Mouse (Mus musculus) neural tube, embryonic 11.5 days (tissue): Measurements from ENCODE around the gene Rab11fip5. TPM values are rescaled to one million over a fixed set of nuclear protein-coding genes. Genes with fewer than 3 reads are reported as not detected.

ENCODE experiments used
- ATAC-seq: fragments of 200-750 bp; cut with Nextera tagmentation; 2 replicates; pipeline ENCODE4 v1.8.0; 2017; ENCODE audit warnings: moderate number of reproducible peaks, mild to moderate bottlenecking, moderate TSS enrichment, moderate library complexity; ENCODE audit not compliant: insufficient read depth, low FRiP score, low TSS enrichment
- DNase-seq: peaks from one replicate; pipeline ENCODE4 v3.0.0-alpha.2; 2015; ENCODE audit warnings: low spot score
- H3K27ac ChIP-seq: fragments of 300-500 bp; sonication (generic); 2 replicates; pipeline ENCODE4 v1.5.1; 2014; ENCODE audit warnings: low read depth, mild to moderate bottlenecking, low read length
- H3K27me3 ChIP-seq: fragments of 300-500 bp; sonication (generic); 2 replicates; pipeline ENCODE4 v1.6.1; 2014; ENCODE audit warnings: mild to moderate bottlenecking, low read length, mixed read lengths; ENCODE audit not compliant: control insufficient read depth, insufficient read depth
- H3K36me3 ChIP-seq: fragments of 300-500 bp; sonication (generic); 2 replicates; pipeline ENCODE4 v1.6.1; 2014; ENCODE audit warnings: mild to moderate bottlenecking, low read length, moderate library complexity, mixed read lengths; ENCODE audit not compliant: control insufficient read depth, insufficient read depth
- H3K4me1 ChIP-seq: fragments of 300-500 bp; sonication (generic); 2 replicates; pipeline ENCODE4 v1.6.1; 2014; ENCODE audit warnings: low read length, mixed read lengths; ENCODE audit not compliant: control insufficient read depth, insufficient read depth
- H3K4me2 ChIP-seq: fragments of 300-500 bp; sonication (generic); 2 replicates; pipeline ENCODE4 v1.6.1; 2014; ENCODE audit warnings: low read depth, mild to moderate bottlenecking, moderate library complexity
- H3K4me3 ChIP-seq: fragments of 300-500 bp; sonication (generic); 2 replicates; pipeline ENCODE4 v1.5.1; 2014; ENCODE audit warnings: low read depth, low read length
- H3K9ac ChIP-seq: fragments of 300-500 bp; sonication (generic); 2 replicates; pipeline ENCODE4 v1.6.1; 2014; ENCODE audit warnings: mild to moderate bottlenecking, low read length
- H3K9me3 ChIP-seq: fragments of 300-500 bp; sonication (generic); 2 replicates; pipeline ENCODE4 v1.6.1; 2016; ENCODE audit warnings: low read length; ENCODE audit not compliant: control insufficient read depth
- WGBS: fragments of 180-500 bp; shearing (Covaris S2); extraction: QIAGEN DNeasy Blood & Tissue Kit; methylation state at CpG from one replicate; pipeline ENCODE4 v1.1.7; 2014; 5-methylcytosine and 5-hydroxymethylcytosine counted together
- polyA plus RNA-seq: library from polyadenylated mRNA; unstranded; fragments of >200 nt; fragmentation: Nextera tagmentation; extraction: Ambion mirVana; gene quantifications from 2 replicates; pipeline ENCODE4 v1.2.1, GENCODE M21; 2014

Rab11fip5 gene
- polyA plus RNA-seq, 1 experiment from 2014 or later = 4.4 TPM

DNA sequence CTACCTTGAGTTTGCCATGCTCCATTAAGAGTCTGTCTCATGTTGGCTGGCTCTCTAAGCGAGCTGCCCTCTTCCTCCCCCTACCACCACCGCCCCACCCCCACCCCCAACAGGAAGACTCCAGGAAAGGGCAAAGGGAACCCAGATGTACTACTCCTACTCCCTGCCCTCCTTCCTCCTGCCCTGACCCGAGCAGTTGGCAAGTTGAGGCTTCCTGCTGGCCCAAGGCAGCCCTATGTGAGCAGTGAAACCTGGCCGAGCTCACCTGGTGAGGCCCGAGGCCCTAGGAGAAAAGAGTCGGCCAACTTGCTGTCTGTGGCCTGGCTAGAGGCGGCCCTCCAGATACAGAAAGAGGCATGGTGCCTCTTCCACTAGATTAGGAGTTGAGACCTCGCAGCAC, 4.2 kb upstream of the Rab11fip5 start:
- Histone ChIP-seq H3K4me1 (no peaks in the 10 kb centered on the region), H3K27ac (no peak overlapping the region), H3K4me2 (no peak overlapping the region), H3K36me3 (no peaks in the 10 kb centered on the region), H3K27me3 (no peaks in the 10 kb centered on the region), H3K9ac (no peak overlapping the region), H3K9me3 (no peaks in the 10 kb centered on the region), H3K4me3 (no peak overlapping the region)
- 57% methylated on average over 8 of the region's 8 CpGs for WGBS
- ATAC-seq (no peak), DNase-seq (no peak)

DNA sequence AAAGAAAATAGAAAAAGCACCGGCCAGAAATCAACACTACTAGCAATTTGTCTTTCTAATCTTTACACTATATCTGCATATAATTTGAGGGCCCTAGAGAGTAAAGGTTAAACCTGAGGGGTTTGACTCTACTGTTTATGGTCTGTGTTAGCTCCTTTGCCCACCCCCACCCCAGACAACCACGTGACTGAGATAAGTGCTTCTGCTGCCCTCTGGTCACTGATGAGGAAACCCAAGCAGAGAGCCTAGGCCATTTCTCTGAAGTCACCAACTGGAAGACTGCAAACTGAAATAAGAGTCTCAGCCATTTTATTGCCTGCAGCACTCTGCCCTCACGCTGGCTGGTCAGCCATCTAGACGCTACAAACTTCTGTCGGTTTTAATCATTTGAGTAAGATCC, 3.4 kb upstream of the Rab11fip5 start:
- no peak overlapping the region for H3K9ac ChIP-seq
- H3K4me2 ChIP-seq = no peak overlapping the region
- ATAC-seq (no peak), DNase-seq (no peak)
- H3K27me3 ChIP-seq = 0 out of 2 replicates have a peak, but pooled peaks cover 2% of the 10 kb centered on the region
- H3K9me3 ChIP-seq = no peaks in the 10 kb centered on the region
- H3K4me1 ChIP-seq = no peaks in the 10 kb centered on the region
- H3K27ac ChIP-seq = no peak overlapping the region
- H3K4me3 ChIP-seq = no peak overlapping the region
- no peaks in the 10 kb centered on the region for H3K36me3 ChIP-seq
- WGBS = 48% methylated on average over 5 of the region's 5 CpGs

DNA sequence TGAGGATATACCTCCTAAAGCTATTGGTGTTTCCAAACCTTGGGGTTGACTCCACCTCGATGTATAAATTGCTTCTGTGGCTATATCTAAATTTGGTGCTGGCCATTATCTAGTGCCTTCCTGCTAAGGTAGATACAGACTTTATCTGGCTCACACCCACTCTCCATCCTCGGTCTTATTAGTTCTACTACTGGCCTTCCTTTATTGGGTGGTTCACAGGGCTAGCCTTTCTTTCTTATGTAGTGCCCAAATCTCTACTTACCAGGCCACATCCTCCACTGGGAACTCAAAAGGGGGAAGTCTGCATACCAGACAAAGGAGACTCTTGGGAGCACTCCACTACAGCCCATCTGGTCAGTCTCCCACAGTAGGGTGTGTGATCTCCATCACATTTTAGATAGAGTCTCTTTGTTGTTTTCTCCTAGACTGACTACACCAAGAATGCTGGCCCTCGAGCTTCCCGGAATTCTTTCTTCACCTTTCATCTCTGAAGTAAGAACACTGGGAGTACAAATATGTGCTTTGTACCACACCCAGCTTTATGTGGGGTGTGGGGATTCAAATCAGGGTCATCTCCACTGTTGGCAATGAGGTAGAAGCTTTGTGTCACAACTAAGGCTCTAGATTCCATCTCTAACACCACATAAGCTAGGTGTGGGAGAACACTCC, 2.8 kb upstream of the Rab11fip5 start:
- no peak overlapping the region for H3K4me2 ChIP-seq
- H3K4me1 ChIP-seq = no peaks in the 10 kb centered on the region
- DNase-seq (no peak), ATAC-seq (no peak)
- WGBS = 69% methylated on average over 4 of the region's 4 CpGs
- no peak overlapping the region for H3K4me3 ChIP-seq
- 0 out of 2 replicates have a peak, but pooled peaks cover 2% of the 10 kb centered on the region for H3K27me3 ChIP-seq
- no peaks in the 10 kb centered on the region for H3K36me3 ChIP-seq
- no peaks in the 10 kb centered on the region for H3K9me3 ChIP-seq
- no peak overlapping the region for H3K9ac ChIP-seq
- no peak overlapping the region for H3K27ac ChIP-seq

DNA sequence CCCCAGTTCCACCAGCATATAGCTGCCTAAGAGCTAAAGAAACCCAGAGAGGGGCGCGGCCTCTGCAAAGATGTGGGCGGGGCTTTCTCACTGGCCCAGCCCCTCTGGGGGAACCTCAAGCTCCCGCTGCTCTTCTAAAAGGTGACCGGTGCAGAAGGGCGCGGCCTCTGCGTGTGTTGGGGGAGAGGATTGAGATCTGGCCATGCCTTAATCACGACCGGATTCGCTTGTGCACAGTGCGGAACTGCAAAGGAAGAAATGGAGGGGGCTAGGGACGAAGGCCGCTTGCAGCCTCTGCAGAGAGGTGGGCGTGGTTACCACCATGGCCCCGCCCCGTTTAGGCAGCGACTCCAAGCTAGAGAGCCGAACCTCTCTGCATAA, 290 bp upstream of the Rab11fip5 start:
- Histone ChIP-seq H3K36me3 (no peaks in the 10 kb centered on the region), H3K9me3 (no peaks in the 10 kb centered on the region), H3K4me3 (peak overlapping the region; percentile 70), H3K9ac (peak overlapping the region; percentile 23; the same call in 1 of the 2 replicates), H3K27ac (no peak overlapping the region), H3K27me3 (0 out of 2 replicates have a peak, but pooled peaks cover 2% of the 10 kb centered on the region), H3K4me1 (no peaks in the 10 kb centered on the region), H3K4me2 (peak overlapping the region; percentile 87)
- WGBS = under 1% methylated on average over 19 of the region's 19 CpGs
- DNase-seq (peak; percentile 98), ATAC-seq (peak; percentile 97)

DNA sequence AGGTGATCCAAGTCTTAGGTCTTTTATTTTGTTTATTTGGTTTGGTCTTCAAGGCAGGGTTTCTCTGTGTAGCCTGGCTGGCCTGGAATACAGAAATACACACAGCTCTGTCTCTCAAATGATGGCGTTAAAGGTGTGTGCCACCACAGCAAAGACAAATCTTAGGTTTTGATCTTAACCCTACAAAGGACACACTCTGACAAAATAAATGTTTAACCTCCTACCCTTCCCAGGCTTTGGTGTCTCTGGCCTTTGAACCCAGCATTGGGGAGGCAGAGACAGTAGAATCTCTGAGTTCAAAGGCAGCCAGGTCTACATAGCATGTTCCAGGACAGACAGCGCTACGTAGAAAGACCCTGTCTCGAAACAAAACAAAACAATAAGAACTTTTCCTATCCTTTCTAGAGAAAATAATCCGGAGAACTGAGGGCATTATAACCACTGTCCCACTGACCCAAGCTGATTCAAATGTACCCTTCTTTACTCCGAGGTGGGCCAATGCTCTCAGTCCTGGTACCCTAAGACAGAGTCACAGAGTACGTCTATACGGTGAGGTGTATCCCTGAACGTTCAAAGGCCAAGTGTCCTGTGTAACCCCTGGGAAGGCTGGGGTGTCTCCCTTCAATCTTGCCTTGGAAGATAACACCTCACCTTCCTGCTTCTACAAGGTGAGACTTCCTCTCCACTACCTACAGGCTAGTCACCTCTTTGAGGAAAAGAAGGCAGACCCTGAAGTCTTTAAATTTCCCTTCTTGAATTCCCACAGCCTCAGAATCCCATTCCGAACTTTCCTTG, 1.2 kb downstream of the Rab11fip5 start:
- no peak for DNase-seq
- no peak for ATAC-seq
- Histone ChIP-seq H3K27ac (no peak overlapping the region), H3K36me3 (no peaks in the 10 kb centered on the region), H3K27me3 (0 out of 2 replicates have a peak, but pooled peaks cover 2% of the 10 kb centered on the region), H3K4me2 (peak overlapping the region; percentile 87), H3K9ac (peak overlapping the region; percentile 59), H3K9me3 (no peaks in the 10 kb centered on the region), H3K4me1 (no peaks in the 10 kb centered on the region; the same call in 1 of the 2 replicates), H3K4me3 (peak overlapping the region; percentile 70)
- 85% methylated on average over 10 of the region's 10 CpGs for WGBS

DNA sequence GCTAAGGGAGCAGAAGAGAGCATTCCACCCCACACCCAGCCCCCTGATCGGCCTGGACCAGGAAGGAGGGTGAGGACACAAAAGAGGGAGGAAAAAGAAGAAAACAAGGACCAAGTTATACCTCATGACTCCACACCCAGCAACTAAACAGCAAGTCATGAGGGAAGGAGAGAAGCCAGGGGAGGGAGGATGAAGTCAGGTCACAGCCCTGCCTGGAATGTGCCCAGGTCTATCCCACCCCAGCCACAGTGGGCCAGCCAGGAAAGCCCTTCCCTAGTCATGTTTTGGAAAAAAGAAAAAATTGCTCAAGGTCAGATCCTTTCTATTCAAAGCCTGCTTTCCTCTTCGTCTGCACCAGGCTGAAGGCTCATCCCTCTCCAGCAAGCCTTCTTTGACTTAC, 1.9 kb downstream of the Rab11fip5 start:
- H3K4me2 ChIP-seq = peak overlapping the region; percentile 6; the same call in 1 of the 2 replicates
- no peak overlapping the region for H3K9ac ChIP-seq
- 76% methylated on average over 2 of the region's 2 CpGs for WGBS
- 0 out of 2 replicates have a peak, but pooled peaks cover 2% of the 10 kb centered on the region for H3K27me3 ChIP-seq
- no peaks in the 10 kb centered on the region for H3K9me3 ChIP-seq
- no peaks in the 10 kb centered on the region; the same call in 1 of the 2 replicates for H3K4me1 ChIP-seq
- no peaks in the 10 kb centered on the region for H3K36me3 ChIP-seq
- no peak overlapping the region for H3K27ac ChIP-seq
- DNase-seq (no peak), ATAC-seq (no peak)
- no peak overlapping the region for H3K4me3 ChIP-seq

DNA sequence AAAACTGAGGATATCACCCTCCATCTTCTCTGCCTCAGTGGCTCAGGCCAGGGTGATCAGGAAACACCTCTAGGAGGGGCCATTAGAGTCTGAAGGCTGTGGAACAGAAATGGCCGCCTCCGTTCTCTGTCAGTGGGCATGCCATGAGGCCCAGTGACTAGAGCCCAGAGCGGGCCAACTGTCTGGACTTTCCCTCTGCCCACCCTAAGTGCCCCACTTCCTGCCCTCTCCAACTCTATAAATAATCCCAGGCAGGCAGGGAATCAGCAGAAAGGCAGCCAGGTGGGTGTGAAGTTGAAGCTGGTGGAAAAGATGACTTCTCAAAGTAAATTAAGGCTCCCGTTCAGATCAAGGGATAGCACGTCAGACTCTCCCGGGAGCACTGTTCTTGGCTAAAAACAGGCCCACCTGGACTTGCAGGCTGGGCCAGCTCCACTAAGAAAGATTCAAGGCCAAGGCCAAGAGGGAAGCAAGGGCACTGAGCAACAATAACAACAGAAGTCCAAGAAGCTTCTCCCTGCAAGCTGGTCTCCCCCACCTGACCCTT, 2.5 kb downstream of the Rab11fip5 start:
- WGBS = 88% methylated on average over 6 of the region's 6 CpGs

DNA sequence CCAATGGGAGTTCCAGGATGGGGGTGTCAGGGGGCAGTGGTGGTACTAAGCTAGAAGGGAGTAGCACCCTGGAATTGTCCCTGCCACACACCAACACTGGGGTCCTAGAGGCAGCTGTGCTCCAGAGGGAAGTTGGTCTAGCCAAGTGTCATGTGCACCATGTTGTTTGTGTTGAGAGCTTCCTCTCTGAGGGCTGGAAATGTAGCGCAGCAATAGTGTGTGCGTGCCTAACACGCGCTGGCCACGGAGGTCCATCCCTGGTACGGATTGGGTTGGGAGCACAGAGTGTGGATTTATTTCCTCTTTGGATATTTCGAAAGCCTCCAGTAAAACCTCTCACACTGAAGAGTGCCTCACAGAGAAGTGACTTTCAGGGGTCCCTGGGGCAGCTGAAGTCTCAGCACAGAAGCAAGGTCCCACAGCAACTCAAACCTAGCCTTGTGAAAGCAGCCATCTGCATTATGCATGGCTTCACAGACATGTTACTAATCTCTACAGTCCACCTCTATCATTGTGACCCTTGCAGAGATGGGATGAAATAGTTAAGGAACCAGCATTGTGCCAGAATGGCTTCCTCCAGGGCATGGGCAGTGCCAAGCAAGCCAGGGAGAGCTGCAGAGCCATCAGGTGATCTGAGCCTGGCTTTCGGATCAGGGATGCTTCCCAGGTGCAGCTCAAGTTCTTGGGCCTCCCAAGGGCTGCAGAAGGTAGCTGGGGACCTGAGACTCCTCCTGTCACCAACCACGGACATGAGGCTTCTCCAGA, 3.6 kb downstream of the Rab11fip5 start:
- no peak overlapping the region for H3K4me2 ChIP-seq
- no peaks in the 10 kb centered on the region for H3K36me3 ChIP-seq
- no peak overlapping the region for H3K9ac ChIP-seq
- no peak for ATAC-seq
- 0 out of 2 replicates have a peak, but pooled peaks cover 2% of the 10 kb centered on the region for H3K27me3 ChIP-seq
- no peaks in the 10 kb centered on the region; the same call in 1 of the 2 replicates for H3K4me1 ChIP-seq
- H3K4me3 ChIP-seq = no peak overlapping the region
- 88% methylated on average over 9 of the region's 9 CpGs for WGBS
- H3K27ac ChIP-seq = no peak overlapping the region
- no peaks in the 10 kb centered on the region for H3K9me3 ChIP-seq
- DNase-seq = no peak

More for the DNA sequence above, 2.5 kb downstream of the Rab11fip5 start:
- ATAC-seq (no peak), DNase-seq (no peak)
- Histone ChIP-seq H3K4me3 (no peak overlapping the region), H3K36me3 (no peaks in the 10 kb centered on the region), H3K27me3 (0 out of 2 replicates have a peak, but pooled peaks cover 2% of the 10 kb centered on the region), H3K9ac (no peak overlapping the region), H3K9me3 (no peaks in the 10 kb centered on the region), H3K4me1 (no peaks in the 10 kb centered on the region; the same call in 1 of the 2 replicates), H3K4me2 (no peak overlapping the region), H3K27ac (no peak overlapping the region)
